Mouse (Mus musculus): ENCODE results near the gene Srpr.

DNA sequence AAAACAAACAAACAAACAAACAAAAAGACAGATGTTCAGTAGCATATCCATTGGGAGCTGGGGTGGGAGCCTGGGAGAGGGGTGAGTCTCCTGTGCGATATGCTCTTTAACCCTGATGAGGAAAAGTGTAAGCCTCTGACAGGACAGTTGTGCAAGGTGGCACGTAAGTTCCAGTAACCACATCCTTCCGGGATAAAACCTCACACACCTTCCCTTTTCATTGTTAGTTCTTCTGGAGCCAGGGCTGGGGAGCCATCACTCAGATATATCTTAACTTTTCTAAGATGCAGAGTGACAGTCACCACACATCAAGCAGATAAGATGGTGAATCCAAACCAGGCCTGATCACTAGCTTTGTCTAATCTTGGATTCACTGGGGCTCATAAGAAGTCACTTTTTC lies 5.9 kb upstream of the Srpr start:
- TF ChIP-seq POLR2A (IDR thresholded peaks at IDR 0.05; ENCODE audit: insufficient read depth, low read depth, low read length) (no peak), CTCF (IDR thresholded peaks at IDR 0.05) (no peak), EP300 (IDR thresholded peaks at IDR 0.05; ENCODE audit: insufficient read depth, low read depth, low read length) (no peak)

Data from heart, adult 2 months (tissue).